Mouse (Mus musculus) C2C12 (cell line): ENCODE measurements around the gene Gm281.

Experiments used
- CTCF ChIP-seq: IDR thresholded peaks from one replicate; pipeline ENCODE4 v1.5.1; 2011; ENCODE audit not compliant: control insufficient read depth, insufficient read depth, insufficient read length
- FOSL1 ChIP-seq: IDR thresholded peaks from one replicate; pipeline ENCODE4 v1.8.0; 2011; ENCODE audit warnings: mild to moderate bottlenecking, low read length; ENCODE audit not compliant: poor library complexity, insufficient read depth, severe bottlenecking
- MAX ChIP-seq: IDR thresholded peaks from one replicate; pipeline ENCODE4 v1.6.1; 2011; ENCODE audit warnings: mild to moderate bottlenecking, control low read depth
- MYOG ChIP-seq: IDR thresholded peaks from one replicate; pipeline ENCODE4 v1.6.1; 2011; ENCODE audit not compliant: control insufficient read depth, insufficient read length; ENCODE audit errors: extremely low read depth
- USF1 ChIP-seq: IDR thresholded peaks from one replicate; pipeline ENCODE4 v1.6.1; 2011; ENCODE audit warnings: low read depth, mild to moderate bottlenecking, control low read depth, moderate library complexity

DNA sequence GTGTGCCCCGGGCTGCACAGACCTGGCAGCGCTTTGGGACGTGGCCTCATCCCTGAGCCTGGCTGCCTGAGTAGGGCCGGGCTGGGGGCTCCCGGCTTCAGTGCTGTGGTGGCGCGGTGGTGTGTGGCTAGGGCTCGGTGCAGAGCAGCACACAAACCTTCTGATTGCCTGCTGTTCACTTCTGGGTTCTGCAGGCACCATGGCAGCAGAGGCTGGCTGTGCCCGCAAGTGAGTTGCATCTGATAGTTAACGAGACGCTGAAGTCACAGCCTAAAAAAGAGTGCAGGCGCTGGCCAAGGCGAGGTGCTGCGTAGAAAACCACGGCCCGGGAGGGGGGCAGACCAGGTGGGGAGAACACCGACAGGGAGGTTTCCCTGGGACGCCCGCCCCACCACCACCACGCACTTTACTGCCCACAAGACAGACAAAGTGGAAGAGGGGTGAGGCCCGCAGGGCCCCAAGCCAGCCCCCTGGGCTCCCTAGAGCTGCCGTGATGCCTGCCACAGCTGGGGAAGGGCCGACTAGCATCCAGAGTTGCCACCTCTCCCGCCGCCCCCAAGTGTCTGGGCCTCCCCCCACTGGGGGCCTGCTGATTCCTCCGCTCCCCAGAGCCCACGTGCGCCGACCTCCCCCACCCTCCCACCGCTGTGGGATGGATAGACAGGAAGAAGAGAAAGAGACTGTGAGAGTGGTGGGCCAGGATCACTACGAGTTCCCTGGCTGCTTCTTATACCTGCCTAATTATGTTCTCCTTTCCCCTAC is 19.2 kb upstream of the Gm281 start:
- TF ChIP-seq CTCF (no peak), MAX (no peak), FOSL1 (no peak), MYOG (no peak), USF1 (no peak)
